Mouse (Mus musculus): ENCODE data around the gene Fut2. TPM values are rescaled to one million over a fixed set of nuclear protein-coding genes. Genes with fewer than 3 reads are reported as not detected.
A peak's percentile ranks its signal among the peaks of the same experiment; 100 is the strongest.

Gene Fut2
- polyA plus RNA-seq, 1 experiment from 2014 or later = 0.18 TPM

DNA sequence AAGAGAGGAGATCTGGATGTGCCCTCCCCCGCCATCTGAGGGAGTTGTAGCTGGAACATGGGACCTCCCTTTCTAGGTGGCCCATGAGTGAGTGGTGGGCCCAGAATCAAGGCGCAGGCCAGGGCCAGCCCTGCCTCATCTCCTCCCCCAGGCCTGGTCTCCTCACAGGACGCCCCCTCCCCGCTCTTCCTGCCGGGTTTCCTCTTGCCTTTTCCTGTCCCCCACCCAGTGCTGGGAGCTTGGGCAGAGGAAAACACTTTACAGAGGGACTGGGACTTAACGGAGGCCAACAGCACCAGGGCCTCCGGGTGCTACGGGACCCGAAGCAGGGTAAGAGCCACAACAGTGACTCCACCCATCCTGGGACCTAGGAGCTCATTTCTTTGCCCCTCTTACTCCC lies 38.9 kb downstream of the Fut2 start, which contains the start of gene Rasip1:
Rasip1 (plus strand) TSS at position 228 of the 400 bp plus-strand sequence.
- peak within 1 kb of the TSS; percentile 61 for H3K9ac ChIP-seq
- WGBS = 87% methylated on average over 9 of the region's 9 CpGs
- H3K36me3 ChIP-seq (replicated peaks) = no peaks in the 10 kb centered on the region
- H3K4me3 ChIP-seq = peak within 1 kb of the TSS; percentile 48
- peaks cover 14% of the 10 kb centered on the region for H3K4me1 ChIP-seq
- H3K27me3 ChIP-seq (replicated peaks) = peaks cover 4% of the 10 kb centered on the region
- ATAC-seq (replicated peaks) = no peak
- H3K9me3 ChIP-seq = no peaks in the 10 kb centered on the region
- peak within 1 kb of the TSS; percentile 85 for H3K27ac ChIP-seq
- peak within 1 kb of the TSS; percentile 77 for H3K4me2 ChIP-seq

GRCm38 (mm10) chr7:45626571-45627076 lies 39.6 kb downstream of the Fut2 start:
- 83% methylated on average over 7 of the region's 7 CpGs for WGBS

GRCm38 (mm10) chr7:45625481-45625880 lies 40.7 kb downstream of the Fut2 start:
- Histone ChIP-seq H3K4me2 (no peak overlapping the region), H3K27me3 (replicated peaks) (no peaks in the 10 kb centered on the region; the same call in 1 of the 2 replicates), H3K9ac (no peak overlapping the region), H3K4me1 (peaks cover 12% of the 10 kb centered on the region), H3K9me3 (no peaks in the 10 kb centered on the region), H3K27ac (no peak overlapping the region), H3K36me3 (replicated peaks) (no peaks in the 10 kb centered on the region), H3K4me3 (no peak overlapping the region)
- WGBS = 89% methylated on average over 8 of the region's 8 CpGs
- ATAC-seq (replicated peaks) = no peak

More at GRCm38 (mm10) chr7:45626571-45627076, 39.6 kb downstream of the Fut2 start:
- Histone ChIP-seq H3K9me3 (no peaks in the 10 kb centered on the region), H3K4me2 (no peak overlapping the region), H3K4me1 (peaks cover 12% of the 10 kb centered on the region), H3K9ac (no peak overlapping the region), H3K4me3 (no peak overlapping the region), H3K27ac (no peak overlapping the region), H3K36me3 (replicated peaks) (no peaks in the 10 kb centered on the region), H3K27me3 (replicated peaks) (no peaks in the 10 kb centered on the region; the same call in 1 of the 2 replicates)
- no peak for ATAC-seq (replicated peaks)

DNA sequence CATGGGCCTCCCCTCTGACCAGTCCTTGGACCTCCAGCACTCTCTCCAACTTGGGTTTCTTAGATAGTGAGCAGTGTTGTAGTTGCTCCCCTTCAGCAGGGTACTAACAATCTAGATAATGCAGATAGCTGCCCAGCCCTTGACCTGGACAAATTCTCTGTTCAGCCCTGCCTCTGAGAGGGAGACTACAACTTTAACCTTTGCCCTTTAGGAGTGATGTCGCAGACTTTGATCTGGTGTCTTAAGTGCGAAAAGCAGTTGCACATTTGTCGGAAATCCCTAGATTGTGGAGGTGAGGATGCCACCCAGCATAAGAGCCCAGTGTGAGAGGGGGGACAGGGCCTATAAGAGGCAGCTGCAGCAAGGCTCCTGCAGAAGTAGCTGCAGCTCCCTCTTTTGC lies 41.5 kb downstream of the Fut2 start:
- Histone ChIP-seq H3K27me3 (replicated peaks) (no peaks in the 10 kb centered on the region; the same call in 1 of the 2 replicates), H3K36me3 (replicated peaks) (no peaks in the 10 kb centered on the region), H3K4me1 (peaks cover 9% of the 10 kb centered on the region), H3K9ac (no peak overlapping the region), H3K9me3 (no peaks in the 10 kb centered on the region), H3K4me3 (no peak overlapping the region), H3K27ac (no peak overlapping the region), H3K4me2 (no peak overlapping the region)
- ATAC-seq (replicated peaks) = no peak
- WGBS = 85% methylated on average over 3 of the region's 3 CpGs

DNA sequence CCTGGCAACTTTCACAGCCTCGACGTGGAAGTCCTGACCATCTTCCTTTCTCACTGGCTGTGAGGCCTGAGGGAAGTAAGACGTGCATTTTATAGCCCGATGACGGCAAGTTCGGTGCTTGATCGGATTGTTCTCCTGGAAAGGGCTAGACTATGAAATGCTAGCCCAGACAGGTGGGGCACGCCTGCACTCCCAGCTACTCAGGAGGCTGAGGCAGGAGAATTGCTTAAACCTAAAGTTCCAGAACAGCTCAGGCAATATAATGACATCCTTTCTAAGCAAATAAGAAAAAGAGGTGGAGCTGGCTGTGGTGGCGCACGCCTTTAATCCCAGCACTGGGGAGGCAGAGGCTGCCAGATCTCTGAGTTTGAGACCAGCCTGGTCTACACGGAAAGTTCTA lies 42.7 kb downstream of the Fut2 start:
- Histone ChIP-seq H3K9me3 (no peaks in the 10 kb centered on the region), H3K4me1 (peaks cover 9% of the 10 kb centered on the region), H3K9ac (no peak overlapping the region), H3K4me2 (no peak overlapping the region), H3K4me3 (no peak overlapping the region), H3K27me3 (replicated peaks) (peaks cover 6% of the 10 kb centered on the region), H3K36me3 (replicated peaks) (no peaks in the 10 kb centered on the region), H3K27ac (no peak overlapping the region)
- no peak for ATAC-seq (replicated peaks)
- 92% methylated on average over 11 of the region's 11 CpGs for WGBS

GRCm38 (mm10) chr7:45621443-45621842 lies 44.8 kb downstream of the Fut2 start, which contains the start of gene Izumo1:
Izumo1 (plus strand) TSS chr7:45621811.
- peaks cover 22% of the 10 kb centered on the region for H3K27me3 ChIP-seq (replicated peaks)
- ATAC-seq (replicated peaks) = no peak
- H3K9me3 ChIP-seq = no peaks in the 10 kb centered on the region
- H3K36me3 ChIP-seq (replicated peaks) = no peaks in the 10 kb centered on the region
- H3K4me2 ChIP-seq = no peak within 1 kb of the TSS
- H3K4me3 ChIP-seq = no peak within 1 kb of the TSS
- 27% methylated on average over 9 of the region's 9 CpGs for WGBS
- H3K27ac ChIP-seq = no peak within 1 kb of the TSS
- H3K9ac ChIP-seq = no peak within 1 kb of the TSS
- H3K4me1 ChIP-seq = peaks cover 4% of the 10 kb centered on the region; the same call in 1 of the 2 replicates

DNA sequence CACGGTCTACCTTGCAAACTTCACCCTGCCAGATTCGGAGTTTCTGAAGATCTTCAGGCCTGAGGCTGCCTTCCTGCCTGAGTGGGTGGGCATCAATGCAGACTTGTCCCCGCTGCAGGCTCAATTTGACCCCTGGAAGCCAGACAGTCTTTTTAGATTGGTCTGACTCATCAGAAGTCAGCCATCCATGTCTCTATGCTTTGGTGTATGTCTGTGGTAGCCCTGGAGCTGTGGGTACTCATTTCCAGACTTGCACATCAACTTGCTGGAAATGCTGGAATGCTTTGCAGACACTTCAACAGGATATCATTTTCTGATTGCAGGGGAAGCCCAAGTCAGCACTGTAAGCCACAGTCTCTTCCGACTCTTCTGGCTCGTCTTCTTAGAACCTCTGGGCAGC lies 46.6 kb downstream of the Fut2 start:
- Histone ChIP-seq H3K4me2 (no peak overlapping the region), H3K27ac (no peak overlapping the region), H3K27me3 (replicated peaks) (peaks cover 24% of the 10 kb centered on the region), H3K4me3 (no peak overlapping the region), H3K36me3 (replicated peaks) (no peaks in the 10 kb centered on the region), H3K9ac (no peak overlapping the region), H3K4me1 (peaks cover 4% of the 10 kb centered on the region; the same call in 1 of the 2 replicates), H3K9me3 (no peaks in the 10 kb centered on the region)
- WGBS = 95% methylated on average over 5 of the region's 5 CpGs
- no peak for ATAC-seq (replicated peaks)

DNA sequence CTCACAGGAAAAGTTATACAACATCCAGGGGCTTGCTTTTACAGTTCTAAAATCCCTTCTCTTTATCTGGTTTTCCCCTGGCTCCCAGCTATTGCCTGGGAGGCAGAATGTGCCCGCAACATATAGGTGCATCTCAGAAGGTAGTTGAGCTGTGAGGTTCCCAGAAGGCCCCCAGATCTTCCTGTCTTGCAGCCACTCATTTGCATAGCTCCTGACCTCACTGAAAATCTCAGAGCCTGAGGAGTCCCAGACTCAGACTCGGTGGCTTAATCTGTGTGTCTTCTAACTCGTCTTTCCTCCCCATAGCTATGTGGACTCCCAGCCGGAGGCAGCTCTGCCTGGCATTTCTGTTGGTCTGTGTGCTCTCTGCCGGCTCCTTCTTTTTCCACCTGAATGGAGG lies 47.9 kb downstream of the Fut2 start:
- Histone ChIP-seq H3K4me2 (no peak overlapping the region), H3K27me3 (replicated peaks) (peaks cover 24% of the 10 kb centered on the region), H3K4me1 (peaks cover 4% of the 10 kb centered on the region; the same call in 1 of the 2 replicates), H3K9me3 (no peaks in the 10 kb centered on the region), H3K36me3 (replicated peaks) (no peaks in the 10 kb centered on the region), H3K9ac (no peak overlapping the region), H3K27ac (no peak overlapping the region), H3K4me3 (no peak overlapping the region)
- WGBS = 82% methylated on average over 5 of the region's 5 CpGs
- no peak for ATAC-seq (replicated peaks)

- ATAC-seq (replicated peaks) = no peak
- peaks cover 4% of the 10 kb centered on the region; the same call in 1 of the 2 replicates for H3K4me1 ChIP-seq
- no peaks in the 10 kb centered on the region for H3K36me3 ChIP-seq (replicated peaks)
- no peaks in the 10 kb centered on the region for H3K9me3 ChIP-seq
- 7% methylated on average over 30 of the region's 31 CpGs for WGBS
- H3K9ac ChIP-seq = peak within 1 kb of the TSS; percentile 12; the same call in 1 of the 2 replicates
- no peak within 1 kb of the TSS for H3K27ac ChIP-seq
- peaks cover 24% of the 10 kb centered on the region for H3K27me3 ChIP-seq (replicated peaks)
- peak within 1 kb of the TSS; percentile 17 for H3K4me3 ChIP-seq
- peak within 1 kb of the TSS; percentile 37 for H3K4me2 ChIP-seq
These were observed 49.0 kb downstream of the Fut2 start, which contains the start of gene Fut1 for GRCm38 (mm10) chr7:45617042-45617695. Fut1 (plus strand) TSS chr7:45617289.

DNA sequence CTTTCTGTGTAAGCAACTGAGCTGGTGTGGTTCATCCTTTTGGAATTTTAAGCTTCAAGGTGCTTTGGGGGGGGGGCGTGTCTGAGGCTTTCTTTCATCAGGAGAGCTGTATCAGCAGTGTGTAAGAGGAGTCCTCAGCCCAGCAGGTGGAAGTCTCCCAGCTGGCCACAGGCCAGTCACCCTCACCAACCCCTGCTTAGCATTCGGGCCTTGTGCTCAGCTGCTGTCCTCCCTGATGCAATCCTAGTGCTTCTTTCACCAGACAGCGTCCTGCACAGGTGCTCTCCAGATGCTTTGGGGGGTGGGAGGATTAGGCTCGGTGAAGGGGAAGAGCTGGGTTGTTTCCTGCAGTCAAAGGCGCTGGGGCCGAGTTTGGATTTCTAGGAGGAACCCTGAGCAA lies 49.9 kb downstream of the Fut2 start:
- no peaks in the 10 kb centered on the region for H3K9me3 ChIP-seq
- 25% methylated on average over 6 of the region's 6 CpGs for WGBS
- no peak overlapping the region for H3K4me3 ChIP-seq

DNA sequence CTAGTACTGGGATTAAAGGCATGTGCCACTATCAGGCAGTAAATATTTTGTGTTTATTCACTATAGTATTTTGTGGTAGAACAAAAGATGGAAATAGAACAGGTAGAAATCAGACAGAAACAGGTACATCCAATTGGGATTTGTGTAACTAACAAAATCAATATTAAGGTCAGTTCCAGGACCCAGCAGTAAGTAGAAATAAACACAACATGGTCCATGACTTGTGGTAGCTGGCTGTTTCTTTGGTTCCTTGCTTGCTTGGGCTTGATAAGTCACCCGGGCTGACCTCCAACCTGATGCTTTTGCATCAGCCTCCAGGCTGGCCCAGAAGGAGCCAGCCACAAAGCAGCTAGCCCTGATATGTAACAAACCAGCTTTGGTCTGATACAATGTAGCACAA lies 56.7 kb downstream of the Fut2 start:
- 82% methylated on average over 1 of the region's 1 CpGs for WGBS
- H3K27ac ChIP-seq = no peak overlapping the region
- no peak overlapping the region for H3K9ac ChIP-seq
- no peak overlapping the region for H3K4me2 ChIP-seq
- H3K27me3 ChIP-seq (replicated peaks) = no peaks in the 10 kb centered on the region; the same call in 1 of the 2 replicates
- H3K4me3 ChIP-seq = no peak overlapping the region
- H3K9me3 ChIP-seq = no peaks in the 10 kb centered on the region
- ATAC-seq (replicated peaks) = no peak
- no peaks in the 10 kb centered on the region for H3K36me3 ChIP-seq (replicated peaks)
- no peaks in the 10 kb centered on the region for H3K4me1 ChIP-seq

More for the DNA sequence above, 49.9 kb downstream of the Fut2 start:
- peaks cover 4% of the 10 kb centered on the region; the same call in 1 of the 2 replicates for H3K4me1 ChIP-seq
- peaks cover 24% of the 10 kb centered on the region for H3K27me3 ChIP-seq (replicated peaks)
- no peak overlapping the region for H3K27ac ChIP-seq
- H3K36me3 ChIP-seq (replicated peaks) = no peaks in the 10 kb centered on the region
- no peak for ATAC-seq (replicated peaks)
- H3K4me2 ChIP-seq = no peak overlapping the region
- H3K9ac ChIP-seq = no peak overlapping the region

DNA sequence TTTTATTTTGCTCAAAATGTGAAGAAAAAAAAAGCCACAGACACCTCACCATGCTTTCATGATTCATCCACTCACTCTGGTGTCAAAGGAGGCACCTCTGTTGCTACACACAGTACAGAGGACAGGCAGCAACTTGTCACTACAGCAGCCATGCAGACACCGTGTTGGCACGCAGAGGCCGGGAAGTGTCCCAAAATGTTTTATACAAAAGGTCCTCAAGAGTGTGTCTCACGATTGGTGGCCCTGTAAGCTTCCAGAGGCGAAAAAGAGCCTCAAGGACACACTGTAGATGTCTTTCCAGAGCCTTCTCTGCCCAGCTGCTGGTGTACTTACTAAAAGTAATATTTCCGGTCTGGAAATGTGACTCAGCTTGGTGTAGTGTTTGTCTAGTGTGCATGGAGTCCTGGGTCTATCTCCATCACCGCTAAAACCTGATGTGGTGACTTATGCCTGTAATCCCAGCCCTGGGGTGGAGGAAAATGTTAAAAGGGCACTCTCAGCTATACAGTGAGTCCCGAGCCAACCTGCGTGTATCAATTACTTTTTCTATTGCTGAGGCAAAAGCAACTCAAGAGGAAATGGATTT lies 60.4 kb downstream of the Fut2 start:
- WGBS = 80% methylated on average over 9 of the region's 9 CpGs
- ATAC-seq (replicated peaks) = no peak
- Histone ChIP-seq H3K4me1 (no peaks in the 10 kb centered on the region), H3K4me2 (no peak overlapping the region), H3K9ac (no peak overlapping the region), H3K9me3 (no peaks in the 10 kb centered on the region), H3K36me3 (replicated peaks) (no peaks in the 10 kb centered on the region), H3K27me3 (replicated peaks) (no peaks in the 10 kb centered on the region), H3K4me3 (no peak overlapping the region), H3K27ac (no peak overlapping the region)
